In the genomic region with DNA sequence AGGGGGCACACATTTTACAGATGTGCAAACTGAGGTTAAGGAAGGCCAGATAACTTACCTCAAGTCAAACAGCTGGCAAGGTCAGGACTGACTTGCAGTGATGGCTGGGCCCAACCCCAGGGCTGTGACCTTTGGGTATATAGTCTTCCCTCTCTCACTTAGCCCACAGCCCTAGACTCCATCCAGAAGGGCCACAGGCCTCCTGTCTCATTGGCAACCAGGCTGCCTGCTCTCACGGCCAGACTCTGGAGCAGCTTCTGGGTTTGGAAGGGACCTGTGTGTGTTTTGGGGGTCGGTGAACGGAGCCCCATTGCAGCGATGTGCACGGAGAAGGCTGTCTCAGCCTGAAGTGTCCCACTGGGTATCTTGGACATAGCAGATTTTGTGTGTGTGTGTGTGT, we compare ENCODE assay signal across 9 mouse cellular contexts.
DNase-seq lines count a peak whose midpoint lies in the region; ATAC-seq and TF ChIP-seq lines count a peak whose summit lies in the region.
"Had no signal": no experiment of that assay in that cellular context is flagged by ENCODE, and none has a peak within 500 bp of the region (broad histone marks: within the 10 kb centered on the region; RNA-seq: fewer than 3 reads in every experiment).

No protein-coding gene starts in this region.

- no peak for TF ChIP-seq CTCF in bone marrow, adult 2 months (IDR thresholded peaks at IDR 0.05; ENCODE audit: control insufficient read depth, insufficient read depth, low read length)

- peaks cover 66% of the 10 kb centered on the region for H3K4me1 ChIP-seq in hindbrain, embryonic 13.5 days (replicated peaks)
- H3K4me1 ChIP-seq in hindbrain, embryonic 11.5 days (replicated peaks; ENCODE audit: control insufficient read depth, insufficient read depth, low read length) = peaks cover 2% of the 10 kb centered on the region
- H3K4me1 ChIP-seq in bone marrow, adult 2 months (ENCODE audit: control insufficient read depth, insufficient read depth, low read length) = no peaks in the 10 kb centered on the region; the same call in 1 of the 2 replicates
- peaks cover 41% of the 10 kb centered on the region for H3K4me1 ChIP-seq in limb, embryonic 14.5 days (ENCODE audit: control insufficient read depth, insufficient read depth, low read length)

- peak overlapping the region; percentile 78 for H3K9ac ChIP-seq in hindbrain, embryonic 13.5 days
- no peak overlapping the region for H3K9ac ChIP-seq in hindbrain, embryonic 11.5 days (ENCODE audit: low read depth, low read length)
- no peak overlapping the region; the same call in 1 of the 2 replicates for H3K9ac ChIP-seq in limb, embryonic 14.5 days (ENCODE audit: low read depth, low read length, severe bottlenecking)
- H3K9ac ChIP-seq: liver, embryonic 14.5 days had no signal

- ATAC-seq in hindbrain, embryonic 13.5 days (ENCODE audit: low FRiP score) = no peak
- ATAC-seq in hindbrain, embryonic 11.5 days (ENCODE audit: low FRiP score) = no peak
- no peak for ATAC-seq in limb, embryonic 14.5 days (ENCODE audit: low FRiP score, low read depth)
- no peak for ATAC-seq in CD4-positive, CD25-positive, alpha-beta regulatory T cell, adult 4 months

- no peaks in the 10 kb centered on the region for H3K9me3 ChIP-seq in hindbrain, embryonic 13.5 days
- no peaks in the 10 kb centered on the region for H3K9me3 ChIP-seq in hindbrain, embryonic 11.5 days (ENCODE audit: control insufficient read depth, low read length)
- H3K9me3 ChIP-seq in limb, embryonic 14.5 days (ENCODE audit: control insufficient read depth, low read length) = no peaks in the 10 kb centered on the region

- TF ChIP-seq POLR2A in bone marrow, adult 2 months (IDR thresholded peaks at IDR 0.05; ENCODE audit: borderline replicate concordance, control insufficient read depth, low read depth, low read length) = no peak
- no peak for TF ChIP-seq POLR2A in limb, embryonic 14.5 days (IDR thresholded peaks at IDR 0.05; ENCODE audit: borderline replicate concordance, extremely low read depth, insufficient read depth, insufficient read length)

- peaks cover 72% of the 10 kb centered on the region for H3K27me3 ChIP-seq in hindbrain, embryonic 13.5 days
- H3K27me3 ChIP-seq in hindbrain, embryonic 11.5 days (ENCODE audit: control insufficient read depth, insufficient read depth, low read length) = peaks cover 86% of the 10 kb centered on the region
- H3K27me3 ChIP-seq in limb, embryonic 14.5 days (ENCODE audit: control insufficient read depth, insufficient read depth, low read length) = no peaks in the 10 kb centered on the region

- peak overlapping the region; percentile 100 for H3K27ac ChIP-seq in hindbrain, embryonic 13.5 days
- no peak overlapping the region for H3K27ac ChIP-seq in hindbrain, embryonic 11.5 days (ENCODE audit: low read depth, low read length)
- H3K27ac ChIP-seq in bone marrow, adult 2 months (ENCODE audit: control insufficient read depth, insufficient read depth, low read depth, low read length, poor library complexity) = peak overlapping the region; percentile 13; the same call in 1 of the 2 replicates
- H3K27ac ChIP-seq in limb, embryonic 14.5 days (replicated peaks; ENCODE audit: low read depth, low read length) = peak overlapping the region; percentile 97
- H3K27ac ChIP-seq: liver, embryonic 14.5 days had no signal

- H3K4me3 ChIP-seq in hindbrain, embryonic 13.5 days = 0 out of 2 replicates have a peak overlapping the region, but pooled peaks have one; percentile 39
- H3K4me3 ChIP-seq in hindbrain, embryonic 11.5 days (ENCODE audit: low read depth, low read length) = no peak overlapping the region
- H3K4me3 ChIP-seq in bone marrow, adult 2 months (replicated peaks; ENCODE audit: control insufficient read depth, low read depth, low read length) = no peak overlapping the region
- H3K4me3 ChIP-seq in limb, embryonic 14.5 days (replicated peaks; ENCODE audit: low read length) = no peak overlapping the region

- no peak for DNase-seq in hindbrain, embryonic 11.5 days (ENCODE audit: low spot score)
- DNase-seq in MN1 (ENCODE audit: low spot score) = peak; percentile 38
- no peak for DNase-seq in limb, embryonic 14.5 days (ENCODE audit: low spot score)
- DNase-seq in thymus, postnatal 10 days (ENCODE audit: low spot score in 2 of 2) = no peak
- DNase-seq in right cerebral cortex, postnatal 10 days (ENCODE audit: low spot score in 2 of 2) = no peak

- no peaks in the 10 kb centered on the region for H3K36me3 ChIP-seq in hindbrain, embryonic 13.5 days
- no peaks in the 10 kb centered on the region for H3K36me3 ChIP-seq in hindbrain, embryonic 11.5 days (ENCODE audit: control insufficient read depth, insufficient read depth, low read length)
- H3K36me3 ChIP-seq in limb, embryonic 14.5 days (ENCODE audit: control insufficient read depth, insufficient read depth, low read length) = peaks cover 3% of the 10 kb centered on the region; the same call in 1 of the 2 replicates

- peak overlapping the region; percentile 60 for H3K4me2 ChIP-seq in hindbrain, embryonic 13.5 days
- H3K4me2 ChIP-seq in hindbrain, embryonic 11.5 days (replicated peaks; ENCODE audit: low read depth, low read length) = no peak overlapping the region
- peak overlapping the region; percentile 76; the same call in 1 of the 2 replicates for H3K4me2 ChIP-seq in limb, embryonic 14.5 days (replicated peaks; ENCODE audit: low read depth, low read length, severe bottlenecking)

- 45% methylated on average over 5 of the region's 5 CpGs for WGBS in hindbrain, embryonic 13.5 days
- WGBS in hindbrain, embryonic 11.5 days = 89% methylated on average over 5 of the region's 5 CpGs
- 76% methylated on average over 5 of the region's 5 CpGs for WGBS in bone marrow, adult 2 months
- WGBS in limb, embryonic 14.5 days = 86% methylated on average over 5 of the region's 5 CpGs
